ENCODE assay signal across 9 mouse cellular contexts in genomic region chr5:135191620-135192019, GRCm38 (mm10). TPM values are rescaled to one million over a fixed set of nuclear protein-coding genes. Genes with fewer than 3 reads are reported as not detected.
A peak's percentile ranks its signal among the peaks of the same experiment; 100 is the strongest.
DNase-seq lines count a peak whose midpoint lies in the region; ATAC-seq and TF ChIP-seq lines count a peak whose summit lies in the region.
"Had no signal": no experiment of that assay in that cellular context is flagged by ENCODE, and none has a peak within 500 bp of the region (broad histone marks: within the 10 kb centered on the region; RNA-seq: fewer than 3 reads in every experiment).

No protein-coding gene starts in this region.

- peak; percentile 86 for DNase-seq in forebrain, embryonic 14.5 days (ENCODE audit: low spot score)
- peak; percentile 62 for DNase-seq in urinary bladder, postnatal 25 days (ENCODE audit: low spot score)
- DNase-seq in urinary bladder, postnatal 10 days (ENCODE audit: low spot score), result no peak
- peak; percentile 81 for DNase-seq in embryo, embryonic 10 days (ENCODE audit: low spot score)
- peak; percentile 85 for DNase-seq in kidney, adult 9 months
- DNase-seq in lung, postnatal 0 days (ENCODE audit: low spot score), result peak; percentile 83
- DNase-seq in spleen, adult 2 months (ENCODE audit: low read depth in 1 of 2, low spot score in 2 of 2), result peak; percentile 64 to 66

- 20% methylated on average over 2 of the region's 2 CpGs for WGBS in forebrain, embryonic 14.5 days
- 28% methylated on average over 2 of the region's 2 CpGs for WGBS in forebrain, embryonic 15.5 days
- 27% methylated on average over 2 of the region's 2 CpGs for WGBS in lung, postnatal 0 days
- 43% methylated on average over 2 of the region's 2 CpGs for WGBS in spleen, adult 2 months

- peaks cover 16% of the 10 kb centered on the region for H3K4me1 ChIP-seq in forebrain, embryonic 14.5 days (ENCODE audit: control insufficient read depth, insufficient read depth, low read length)
- H3K4me1 ChIP-seq in forebrain, embryonic 15.5 days, result peaks cover 56% of the 10 kb centered on the region
- H3K4me1 ChIP-seq in lung, postnatal 0 days (ENCODE audit: insufficient read depth, low read depth, low read length), result no peaks in the 10 kb centered on the region
- peaks cover 9% of the 10 kb centered on the region for H3K4me1 ChIP-seq in spleen, adult 2 months (ENCODE audit: control insufficient read depth, insufficient read depth, insufficient read length)

- TF ChIP-seq EP300 in lung, postnatal 0 days (IDR thresholded peaks at IDR 0.05), result no peak

- TF ChIP-seq POLR2A in spleen, adult 2 months (IDR thresholded peaks at IDR 0.05; ENCODE audit: low read depth, low read length), result no peak

- H3K27me3 ChIP-seq in forebrain, embryonic 14.5 days (replicated peaks; ENCODE audit: control insufficient read depth, insufficient read depth, low read length), result no peaks in the 10 kb centered on the region
- no peaks in the 10 kb centered on the region for H3K27me3 ChIP-seq in forebrain, embryonic 15.5 days
- H3K27me3 ChIP-seq in lung, postnatal 0 days (replicated peaks; ENCODE audit: insufficient read depth, low read length), result no peaks in the 10 kb centered on the region
- H3K27me3 ChIP-seq in spleen, adult 2 months (ENCODE audit: control insufficient read depth, insufficient read depth, low read length), result no peaks in the 10 kb centered on the region
- H3K27me3 ChIP-seq: hindbrain, embryonic 15.5 days had no signal

- no peak for ATAC-seq in forebrain, embryonic 14.5 days
- no peak for ATAC-seq in forebrain, embryonic 15.5 days (replicated peaks)
- ATAC-seq in lung, postnatal 0 days, result no peak

- no peaks in the 10 kb centered on the region for H3K9me3 ChIP-seq in forebrain, embryonic 14.5 days (replicated peaks; ENCODE audit: control insufficient read depth, low read length)
- no peaks in the 10 kb centered on the region for H3K9me3 ChIP-seq in forebrain, embryonic 15.5 days
- no peaks in the 10 kb centered on the region for H3K9me3 ChIP-seq in lung, postnatal 0 days (ENCODE audit: low read length)
- H3K9me3 ChIP-seq: hindbrain, embryonic 15.5 days had no signal

- peaks cover 28% of the 10 kb centered on the region for H3K36me3 ChIP-seq in forebrain, embryonic 14.5 days (ENCODE audit: control insufficient read depth, insufficient read depth, low read length)
- H3K36me3 ChIP-seq in forebrain, embryonic 15.5 days, result 0 out of 2 replicates have a peak, but pooled peaks cover 4% of the 10 kb centered on the region
- H3K36me3 ChIP-seq in lung, postnatal 0 days (ENCODE audit: insufficient read depth, low read length), result no peaks in the 10 kb centered on the region
- H3K36me3 ChIP-seq in spleen, adult 2 months (ENCODE audit: control insufficient read depth, insufficient read depth, low read length), result peaks cover 1% of the 10 kb centered on the region; the same call in 1 of the 2 replicates

- peak; percentile 90 for TF ChIP-seq CTCF in lung, postnatal 0 days (IDR thresholded peaks at IDR 0.05)
- TF ChIP-seq CTCF in spleen, adult 2 months (IDR thresholded peaks at IDR 0.05; ENCODE audit: extremely low read depth, insufficient read depth, insufficient read length, insufficient replicate concordance), result peak; percentile 35; the same call in 1 of the 2 replicates

- H3K27ac ChIP-seq in forebrain, embryonic 14.5 days (ENCODE audit: low read depth, low read length), result no peak overlapping the region
- H3K27ac ChIP-seq in forebrain, embryonic 15.5 days (replicated peaks), result no peak overlapping the region
- H3K27ac ChIP-seq in lung, postnatal 0 days (ENCODE audit: low read length), result no peak overlapping the region
- no peak overlapping the region for H3K27ac ChIP-seq in spleen, adult 2 months (ENCODE audit: insufficient read depth, low read length)
- H3K27ac ChIP-seq: hindbrain, embryonic 15.5 days had no signal

- H3K9ac ChIP-seq in forebrain, embryonic 14.5 days (ENCODE audit: low read length), result no peak overlapping the region
- H3K9ac ChIP-seq in forebrain, embryonic 15.5 days (replicated peaks), result no peak overlapping the region
- no peak overlapping the region for H3K9ac ChIP-seq in lung, postnatal 0 days (replicated peaks; ENCODE audit: low read depth)
- H3K9ac ChIP-seq: hindbrain, embryonic 15.5 days had no signal

- H3K4me2 ChIP-seq in forebrain, embryonic 14.5 days (ENCODE audit: low read length), result no peak overlapping the region
- H3K4me2 ChIP-seq in forebrain, embryonic 15.5 days (replicated peaks), result no peak overlapping the region
- no peak overlapping the region for H3K4me2 ChIP-seq in lung, postnatal 0 days (replicated peaks; ENCODE audit: low read depth, low read length)
- H3K4me2 ChIP-seq: hindbrain, embryonic 15.5 days had no signal

- no peak overlapping the region for H3K4me3 ChIP-seq in forebrain, embryonic 14.5 days (ENCODE audit: low read depth, low read length)
- no peak overlapping the region for H3K4me3 ChIP-seq in forebrain, embryonic 15.5 days
- H3K4me3 ChIP-seq in lung, postnatal 0 days (ENCODE audit: low read depth, low read length), result no peak overlapping the region
- H3K4me3 ChIP-seq in spleen, adult 2 months (ENCODE audit: extremely low read depth, insufficient read depth, insufficient read length), result no peak overlapping the region
- H3K4me3 ChIP-seq: hindbrain, embryonic 15.5 days had no signal

RNA-seq across cellular contexts. Expression of gene Baz1b, which starts 4.6 kb away (rescaled TPM):
- 35.5 and 44.3 TPM in 2 replicates for polyA plus RNA-seq in forebrain, embryonic 14.5 days (2014; fragmentation: Nextera tagmentation; extraction: Ambion mirVana)
- 42.9 and 43.2 TPM in 2 replicates for polyA plus RNA-seq in forebrain, embryonic 15.5 days (2015; fragmentation: Nextera tagmentation; extraction: Ambion mirVana)
- 14.6 and 19.2 TPM in 2 replicates for polyA plus RNA-seq in lung, postnatal 0 days (2015; fragmentation: Nextera tagmentation; extraction: Ambion mirVana)
- 21.9 and 22.6 TPM in 2 replicates for polyA plus RNA-seq in spleen, adult 2 months (2012; rRNA removed)

RNA-seq across cellular contexts. Expression of gene Bcl7b, which starts 23.5 kb away (rescaled TPM):
- 47.4 and 48.9 TPM in 2 replicates for polyA plus RNA-seq in forebrain, embryonic 14.5 days (2014; fragmentation: Nextera tagmentation; extraction: Ambion mirVana)
- 52.9 and 53.8 TPM in 2 replicates for polyA plus RNA-seq in forebrain, embryonic 15.5 days (2015; fragmentation: Nextera tagmentation; extraction: Ambion mirVana)
- polyA plus RNA-seq in lung, postnatal 0 days (2015; fragmentation: Nextera tagmentation; extraction: Ambion mirVana), result 63.1 and 65.7 TPM in 2 replicates
- 34.3 and 37.3 TPM in 2 replicates for polyA plus RNA-seq in spleen, adult 2 months (2012; rRNA removed)

RNA-seq across cellular contexts. Expression of gene Tbl2, which starts 42.2 kb away (rescaled TPM):
- 16.3 and 17.4 TPM in 2 replicates for polyA plus RNA-seq in forebrain, embryonic 14.5 days (2014; fragmentation: Nextera tagmentation; extraction: Ambion mirVana)
- 16.8 and 17.5 TPM in 2 replicates for polyA plus RNA-seq in forebrain, embryonic 15.5 days (2015; fragmentation: Nextera tagmentation; extraction: Ambion mirVana)
- 8.7 and 9.5 TPM in 2 replicates for polyA plus RNA-seq in lung, postnatal 0 days (2015; fragmentation: Nextera tagmentation; extraction: Ambion mirVana)
- polyA plus RNA-seq in spleen, adult 2 months (2012; rRNA removed), result 6.1 and 7.2 TPM in 2 replicates

RNA-seq across cellular contexts. Expression of gene Fzd9, which starts 59.4 kb away (rescaled TPM):
- 11.4 and 12.4 TPM in 2 replicates for polyA plus RNA-seq in forebrain, embryonic 14.5 days (2014; fragmentation: Nextera tagmentation; extraction: Ambion mirVana)
- polyA plus RNA-seq in forebrain, embryonic 15.5 days (2015; fragmentation: Nextera tagmentation; extraction: Ambion mirVana), result 14.3 and 17.4 TPM in 2 replicates
- 0.19 and 0.33 TPM in 2 replicates for polyA plus RNA-seq in lung, postnatal 0 days (2015; fragmentation: Nextera tagmentation; extraction: Ambion mirVana)
- polyA plus RNA-seq in spleen, adult 2 months (2012; rRNA removed), result 0.55 and 0.67 TPM in 2 replicates
